Mouse (Mus musculus) heart, embryonic 10.5 days (tissue): ENCODE data around the gene Xpo4. TPM values are rescaled to one million over a fixed set of nuclear protein-coding genes. Genes with fewer than 3 reads are reported as not detected.

ENCODE experiments used
- DNase-seq: peaks from one replicate; pipeline ENCODE4 v3.0.0-alpha.2; 2017; ENCODE audit warnings: low spot score
- H3K27ac ChIP-seq: fragments of 300-500 bp; sonication (generic); 2 replicates; pipeline ENCODE4 v1.5.1; 2016; ENCODE audit warnings: mild to moderate bottlenecking
- H3K27me3 ChIP-seq: fragments of 300-500 bp; sonication (generic); 2 replicates; pipeline ENCODE4 v1.6.1; 2016; ENCODE audit warnings: mild to moderate bottlenecking; ENCODE audit not compliant: poor library complexity, insufficient read depth, severe bottlenecking
- H3K36me3 ChIP-seq: fragments of 300-500 bp; sonication (generic); 2 replicates; pipeline ENCODE4 v1.6.1; 2016; ENCODE audit warnings: mild to moderate bottlenecking, moderate library complexity
- H3K4me1 ChIP-seq: fragments of 300-500 bp; sonication (generic); 2 replicates; pipeline ENCODE4 v1.6.1; 2016; ENCODE audit warnings: mild to moderate bottlenecking
- H3K4me3 ChIP-seq: fragments of 300-500 bp; sonication (generic); 2 replicates; pipeline ENCODE4 v1.5.1; 2016; ENCODE audit warnings: mild to moderate bottlenecking, moderate library complexity
- H3K9me3 ChIP-seq: fragments of 300-500 bp; sonication (generic); 2 replicates; pipeline ENCODE4 v1.6.1; 2016; ENCODE audit warnings: mild to moderate bottlenecking, moderate library complexity
- WGBS: fragments of 180-500 bp; shearing (Covaris S2); methylation state at CpG from one replicate; pipeline ENCODE4 v1.1.7; 2016; 5-methylcytosine and 5-hydroxymethylcytosine counted together
- polyA plus RNA-seq: library from polyadenylated mRNA; unstranded; fragments of >200 nt; fragmentation: Nextera tagmentation; extraction: Ambion mirVana; gene quantifications from 2 replicates; pipeline ENCODE4 v1.2.1, GENCODE M21; 2016

Xpo4 gene
- polyA plus RNA-seq, 1 experiment from 2014 or later = 24.9 TPM

DNA sequence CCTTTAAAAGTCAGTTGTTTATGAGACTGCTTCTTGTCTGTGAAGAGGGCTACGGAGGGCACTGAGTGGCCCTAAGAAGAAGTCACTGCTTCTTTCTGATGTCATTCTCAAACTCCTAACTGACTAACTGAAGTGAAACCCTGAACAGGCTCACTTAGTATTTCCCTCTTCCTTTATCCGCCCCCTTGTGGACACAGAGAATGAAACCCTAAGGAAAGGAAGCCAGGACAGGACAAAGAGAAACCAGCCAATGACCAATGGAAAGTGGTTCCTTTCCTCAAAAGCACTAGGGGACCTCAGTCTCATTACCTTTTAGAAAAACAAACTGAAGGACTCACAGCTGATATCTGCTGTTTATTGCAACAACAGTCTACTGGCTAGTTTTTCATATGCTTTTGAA, 45.7 kb downstream of the Xpo4 start:
- 52% methylated on average over 2 of the region's 2 CpGs for WGBS
- H3K9me3 ChIP-seq = no peaks in the 10 kb centered on the region
- no peak overlapping the region for H3K4me3 ChIP-seq
- H3K27ac ChIP-seq = no peak overlapping the region
- peaks cover 28% of the 10 kb centered on the region for H3K36me3 ChIP-seq
- no peak for DNase-seq
- H3K27me3 ChIP-seq = no peaks in the 10 kb centered on the region
- H3K4me1 ChIP-seq = no peaks in the 10 kb centered on the region; the same call in 1 of the 2 replicates

DNA sequence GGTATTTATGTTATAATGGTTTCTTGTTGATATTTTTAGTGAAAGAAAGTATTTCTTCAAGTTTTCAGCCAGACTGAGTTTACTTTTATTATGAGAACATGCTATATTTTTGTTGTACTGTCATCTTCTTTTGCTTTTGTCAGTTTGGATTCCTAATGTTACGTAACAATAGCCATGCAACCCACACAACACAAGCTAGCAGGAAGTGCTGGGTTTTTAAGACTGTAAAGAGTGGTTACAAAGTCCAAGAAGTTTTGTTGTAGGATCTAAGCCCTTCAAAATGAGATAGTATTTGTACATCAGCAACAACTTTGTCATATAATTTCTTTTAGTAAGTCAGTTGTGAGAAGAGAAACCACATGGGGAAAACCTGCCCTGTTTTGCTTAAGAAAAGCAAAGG, 47.6 kb downstream of the Xpo4 start:
- Histone ChIP-seq H3K36me3 (peaks cover 10% of the 10 kb centered on the region; the same call in 1 of the 2 replicates), H3K27ac (no peak overlapping the region), H3K9me3 (no peaks in the 10 kb centered on the region), H3K27me3 (no peaks in the 10 kb centered on the region), H3K4me1 (no peaks in the 10 kb centered on the region; the same call in 1 of the 2 replicates), H3K4me3 (no peak overlapping the region)
- WGBS = 100% methylated on average over 1 of the region's 1 CpGs
- DNase-seq = no peak

DNA sequence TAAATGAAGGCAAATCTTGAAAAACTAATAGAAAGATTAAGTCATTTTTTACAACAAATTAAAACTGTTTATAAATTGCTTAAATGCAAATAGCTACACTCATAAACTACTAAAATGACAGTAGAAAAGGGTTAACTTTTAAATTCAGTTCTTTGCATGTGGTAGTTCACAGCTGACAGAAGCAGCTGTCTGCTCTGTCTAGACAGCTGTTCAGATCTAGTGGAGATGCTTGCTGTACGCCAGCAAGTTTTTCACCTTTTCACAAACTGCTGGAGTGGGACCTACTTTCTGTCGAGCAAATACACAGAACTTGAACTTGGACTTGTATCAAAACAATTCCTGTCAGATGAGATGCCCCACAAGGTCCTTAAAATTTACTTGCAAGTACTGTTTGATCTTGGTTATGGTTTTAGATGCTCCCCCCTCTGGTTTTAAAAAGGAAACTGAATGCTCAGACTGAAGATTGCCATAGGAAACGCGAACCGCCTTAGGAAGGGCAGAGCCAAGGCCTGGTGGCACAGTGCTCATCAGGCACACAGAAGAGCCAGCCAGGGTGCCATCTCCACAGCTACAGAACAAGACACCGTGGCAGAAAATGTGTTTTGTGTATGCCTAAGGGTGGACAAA, 48.8 kb downstream of the Xpo4 start:
- no peaks in the 10 kb centered on the region for H3K27me3 ChIP-seq
- no peaks in the 10 kb centered on the region for H3K9me3 ChIP-seq
- no peak overlapping the region for H3K4me3 ChIP-seq
- peaks cover 10% of the 10 kb centered on the region; the same call in 1 of the 2 replicates for H3K36me3 ChIP-seq
- DNase-seq = no peak
- H3K4me1 ChIP-seq = no peaks in the 10 kb centered on the region
- H3K27ac ChIP-seq = no peak overlapping the region
- WGBS = 88% methylated on average over 6 of the region's 6 CpGs

DNA sequence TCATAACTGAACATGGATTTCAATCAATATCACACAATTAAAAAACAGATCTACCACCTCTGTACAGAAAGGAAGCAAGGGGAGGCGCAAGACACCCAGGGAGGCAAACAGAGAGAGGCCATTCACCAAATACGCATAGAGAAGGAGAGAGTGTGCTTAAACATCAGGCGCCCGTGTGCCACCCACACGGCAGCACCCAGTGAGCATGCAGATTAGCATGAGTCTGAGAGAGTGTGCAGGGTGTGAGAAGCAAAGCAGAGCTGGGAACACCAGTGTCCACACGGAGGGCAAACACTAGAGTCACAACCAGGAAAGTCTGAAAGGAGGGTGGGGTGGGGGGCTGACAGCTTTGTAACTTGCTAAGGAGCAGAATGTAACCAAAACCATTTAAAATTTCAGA, 49.4 kb downstream of the Xpo4 start:
- no peak overlapping the region for H3K4me3 ChIP-seq
- WGBS = 89% methylated on average over 6 of the region's 6 CpGs
- H3K27me3 ChIP-seq = no peaks in the 10 kb centered on the region
- no peaks in the 10 kb centered on the region for H3K9me3 ChIP-seq
- no peaks in the 10 kb centered on the region for H3K4me1 ChIP-seq
- peaks cover 10% of the 10 kb centered on the region; the same call in 1 of the 2 replicates for H3K36me3 ChIP-seq
- no peak for DNase-seq
- H3K27ac ChIP-seq = no peak overlapping the region

DNA sequence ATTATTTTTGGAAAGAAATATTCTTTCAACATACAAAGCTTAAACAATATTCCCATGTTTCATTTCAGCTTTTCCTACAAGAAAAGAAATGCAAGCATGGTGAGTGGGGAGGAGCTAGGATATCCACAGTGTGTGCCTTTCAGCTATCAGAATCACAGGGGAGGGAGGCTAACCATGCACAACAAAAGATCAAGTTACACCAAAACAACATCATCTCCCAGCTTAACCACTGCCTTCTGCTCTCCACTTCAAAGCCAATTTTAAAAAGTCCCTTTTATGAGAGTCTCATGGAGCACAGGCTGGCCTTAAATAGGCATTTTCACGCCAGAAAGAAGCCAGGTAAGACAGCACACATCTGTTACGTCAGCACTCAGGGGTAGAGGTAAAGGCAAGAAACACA, 54.2 kb downstream of the Xpo4 start:
- Histone ChIP-seq H3K9me3 (no peaks in the 10 kb centered on the region), H3K27ac (no peak overlapping the region), H3K4me3 (no peak overlapping the region), H3K36me3 (0 out of 2 replicates have a peak, but pooled peaks cover 6% of the 10 kb centered on the region), H3K4me1 (peaks cover 14% of the 10 kb centered on the region), H3K27me3 (no peaks in the 10 kb centered on the region)
- WGBS = 69% methylated on average over 2 of the region's 2 CpGs
- DNase-seq = no peak

DNA sequence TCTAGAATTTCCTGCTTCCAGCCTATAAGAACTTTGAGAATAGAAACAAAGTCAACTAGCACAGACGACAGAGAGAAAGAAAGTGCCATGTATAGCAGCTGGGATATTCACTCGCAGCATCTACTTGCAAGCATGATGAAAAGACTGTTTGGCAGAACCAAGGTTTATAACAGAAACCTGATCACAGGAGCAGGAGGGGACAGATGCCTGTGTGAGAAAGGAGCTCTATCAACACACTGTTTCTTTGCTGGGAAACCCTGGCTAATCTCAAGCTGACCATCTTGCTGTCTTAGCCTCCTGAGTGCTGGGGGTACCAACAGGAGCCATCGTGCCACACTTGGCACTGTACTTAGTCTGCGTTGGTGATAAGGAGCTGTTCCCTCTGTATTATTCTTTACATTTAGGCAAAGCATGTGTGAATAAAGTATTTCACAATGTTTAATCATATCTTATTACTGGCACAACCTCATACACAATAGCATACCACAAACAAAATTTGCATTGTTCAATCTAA, 55.4 kb downstream of the Xpo4 start:
- H3K36me3 ChIP-seq = peaks cover 5% of the 10 kb centered on the region; the same call in 1 of the 2 replicates
- DNase-seq = no peak
- no peaks in the 10 kb centered on the region for H3K9me3 ChIP-seq
- H3K4me1 ChIP-seq = peaks cover 14% of the 10 kb centered on the region
- H3K27me3 ChIP-seq = no peaks in the 10 kb centered on the region
- no peak overlapping the region for H3K4me3 ChIP-seq
- no peak overlapping the region for H3K27ac ChIP-seq
- WGBS = 67% methylated on average over 4 of the region's 4 CpGs

DNA sequence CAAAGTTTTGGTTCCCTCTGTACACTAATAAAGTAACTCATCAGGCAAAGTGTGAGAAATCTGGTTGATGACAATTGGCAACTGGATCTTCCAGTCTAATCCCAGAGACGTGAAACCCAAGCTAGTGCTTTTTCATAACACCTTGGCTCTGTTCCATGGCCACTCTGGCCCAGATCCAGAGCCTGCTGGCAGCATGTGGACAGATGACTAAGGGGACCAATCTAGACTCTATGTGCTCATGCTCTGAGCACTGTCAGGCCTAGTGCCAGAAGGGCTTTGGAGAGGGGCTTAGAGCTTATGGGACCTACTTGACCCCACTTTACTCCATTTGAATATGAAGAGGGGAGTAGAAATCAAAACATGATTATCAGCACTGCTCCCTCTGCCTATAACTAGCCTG, 57.7 kb downstream of the Xpo4 start:
- Histone ChIP-seq H3K27ac (no peak overlapping the region), H3K27me3 (no peaks in the 10 kb centered on the region)
- no peak for DNase-seq

DNA sequence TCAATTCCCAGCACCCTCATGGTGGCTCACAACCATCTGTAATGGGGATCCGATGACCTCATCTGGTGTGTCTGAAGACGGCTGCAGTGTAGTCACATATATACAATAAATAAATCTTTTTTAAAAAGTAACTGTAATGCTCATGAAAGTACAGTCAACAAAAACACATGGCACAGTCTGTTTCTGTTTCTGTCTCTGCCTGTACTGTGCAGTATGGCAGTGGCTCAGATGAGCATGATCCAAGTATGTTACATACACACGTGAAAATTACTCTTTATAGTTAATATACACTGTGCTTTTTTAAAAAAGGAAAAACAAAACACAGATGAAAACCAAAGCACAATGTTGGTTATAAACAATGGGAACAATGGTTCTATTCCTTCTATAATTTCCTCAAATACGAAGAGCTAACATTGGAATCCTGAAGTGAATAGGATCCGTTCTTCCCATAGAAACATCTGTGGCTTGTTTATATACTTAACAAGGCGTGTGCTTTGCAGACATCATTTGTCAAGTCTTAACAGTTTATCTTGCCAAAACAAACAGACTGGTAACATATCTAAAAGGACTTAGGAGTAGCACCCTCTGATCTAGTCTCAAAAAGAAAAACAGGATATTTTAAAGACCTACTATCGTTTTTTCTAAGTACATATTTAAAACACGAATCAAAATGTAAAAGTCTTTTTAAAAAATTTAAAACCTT, 58.4 kb downstream of the Xpo4 start:
- Histone ChIP-seq H3K4me3 (no peak overlapping the region), H3K27me3 (no peaks in the 10 kb centered on the region), H3K36me3 (peaks cover 25% of the 10 kb centered on the region), H3K9me3 (no peaks in the 10 kb centered on the region), H3K4me1 (peaks cover 14% of the 10 kb centered on the region), H3K27ac (no peak overlapping the region)
- 70% methylated on average over 8 of the region's 8 CpGs for WGBS
- no peak for DNase-seq

More for the DNA sequence above, 57.7 kb downstream of the Xpo4 start:
- 24% methylated on average over 1 of the region's 1 CpGs for WGBS
- Histone ChIP-seq H3K36me3 (peaks cover 21% of the 10 kb centered on the region), H3K4me3 (no peak overlapping the region), H3K9me3 (no peaks in the 10 kb centered on the region), H3K4me1 (peaks cover 14% of the 10 kb centered on the region)

DNA sequence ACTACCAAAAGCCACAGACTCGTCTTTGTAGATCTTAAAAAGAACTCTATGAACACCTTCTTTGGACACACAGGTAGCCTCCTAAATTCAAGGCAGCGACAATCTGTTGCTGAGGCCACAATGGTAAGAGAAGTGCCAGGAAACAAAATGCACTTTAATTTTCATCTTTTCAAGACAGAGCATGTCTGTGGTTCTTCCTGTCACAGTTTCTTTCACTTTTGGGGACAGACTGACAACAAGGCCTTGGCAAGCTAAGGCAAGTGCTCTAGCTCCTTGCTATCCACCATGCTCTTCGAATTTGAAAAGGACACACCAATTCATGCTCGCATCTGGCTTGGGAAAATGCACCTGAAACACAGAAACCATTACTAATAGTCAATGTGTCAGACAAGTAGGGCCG, 72.0 kb downstream of the Xpo4 start:
- no peak overlapping the region for H3K4me3 ChIP-seq
- WGBS = 88% methylated on average over 5 of the region's 5 CpGs
- no peaks in the 10 kb centered on the region for H3K4me1 ChIP-seq
- H3K9me3 ChIP-seq = no peaks in the 10 kb centered on the region
- H3K36me3 ChIP-seq = peaks cover 84% of the 10 kb centered on the region
- no peaks in the 10 kb centered on the region for H3K27me3 ChIP-seq
- no peak overlapping the region for H3K27ac ChIP-seq
- DNase-seq = no peak

DNA sequence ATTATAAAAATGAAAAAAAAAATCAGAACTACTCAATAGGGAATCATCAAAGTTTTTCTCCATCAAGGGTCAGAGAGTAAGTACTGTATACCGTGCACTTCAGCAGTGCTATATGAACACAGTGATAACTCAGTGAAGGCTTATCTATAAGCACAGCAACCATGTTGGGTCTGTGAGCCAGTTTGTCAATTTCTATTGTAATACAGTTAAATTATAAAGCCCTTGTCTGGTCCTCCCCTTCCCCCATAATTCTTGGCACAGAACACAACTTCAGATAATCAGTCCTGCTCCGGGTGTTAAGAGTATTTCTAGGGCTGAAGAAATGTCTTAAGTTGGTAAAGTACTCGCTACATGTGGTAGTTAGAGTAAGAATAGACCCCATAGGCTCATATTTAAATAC, 73.4 kb downstream of the Xpo4 start:
- DNase-seq = no peak
- no peaks in the 10 kb centered on the region for H3K27me3 ChIP-seq
- peaks cover 87% of the 10 kb centered on the region for H3K36me3 ChIP-seq
- H3K4me3 ChIP-seq = no peak overlapping the region
- no peaks in the 10 kb centered on the region for H3K4me1 ChIP-seq
- WGBS = 89% methylated on average over 3 of the region's 3 CpGs
- no peaks in the 10 kb centered on the region for H3K9me3 ChIP-seq
- H3K27ac ChIP-seq = no peak overlapping the region

DNA sequence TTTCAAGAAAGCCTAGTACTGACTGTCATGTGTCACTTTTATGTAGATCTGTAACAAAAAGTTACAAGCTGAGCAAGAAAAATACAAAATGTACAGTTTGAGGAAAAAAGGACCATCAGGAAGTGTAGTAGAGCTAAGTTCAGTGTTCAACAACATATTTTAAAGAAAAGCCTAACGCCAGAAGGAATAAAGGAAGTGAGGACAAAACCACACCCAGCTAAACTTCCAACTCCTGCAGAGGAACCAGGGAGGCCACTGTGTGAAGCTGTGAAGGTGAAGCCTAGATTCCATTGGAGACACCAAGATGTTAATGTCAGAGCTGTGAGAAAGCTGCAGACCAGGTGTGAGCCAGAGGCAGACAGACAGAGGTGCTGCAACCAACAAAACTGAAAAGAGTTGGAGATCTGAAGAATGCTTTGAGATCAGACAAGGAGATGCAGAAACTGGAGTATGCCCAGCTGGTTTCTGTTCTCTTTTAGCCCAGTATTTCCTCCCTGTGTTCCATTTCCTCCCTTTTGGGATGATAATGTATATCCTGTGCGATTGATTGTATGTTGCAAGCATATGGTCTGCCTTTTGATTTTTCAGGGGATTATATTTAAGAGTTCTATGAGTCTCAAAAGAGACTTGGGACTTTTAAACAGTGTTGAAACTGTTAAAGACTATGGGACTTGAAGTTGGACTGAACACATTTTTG, 88.7 kb downstream of the Xpo4 start:
- Histone ChIP-seq H3K4me1 (no peaks in the 10 kb centered on the region), H3K27ac (no peak overlapping the region), H3K36me3 (peaks cover 29% of the 10 kb centered on the region), H3K9me3 (no peaks in the 10 kb centered on the region), H3K4me3 (no peak overlapping the region), H3K27me3 (no peaks in the 10 kb centered on the region)
- DNase-seq = no peak
- WGBS = 91% methylated on average over 2 of the region's 2 CpGs

DNA sequence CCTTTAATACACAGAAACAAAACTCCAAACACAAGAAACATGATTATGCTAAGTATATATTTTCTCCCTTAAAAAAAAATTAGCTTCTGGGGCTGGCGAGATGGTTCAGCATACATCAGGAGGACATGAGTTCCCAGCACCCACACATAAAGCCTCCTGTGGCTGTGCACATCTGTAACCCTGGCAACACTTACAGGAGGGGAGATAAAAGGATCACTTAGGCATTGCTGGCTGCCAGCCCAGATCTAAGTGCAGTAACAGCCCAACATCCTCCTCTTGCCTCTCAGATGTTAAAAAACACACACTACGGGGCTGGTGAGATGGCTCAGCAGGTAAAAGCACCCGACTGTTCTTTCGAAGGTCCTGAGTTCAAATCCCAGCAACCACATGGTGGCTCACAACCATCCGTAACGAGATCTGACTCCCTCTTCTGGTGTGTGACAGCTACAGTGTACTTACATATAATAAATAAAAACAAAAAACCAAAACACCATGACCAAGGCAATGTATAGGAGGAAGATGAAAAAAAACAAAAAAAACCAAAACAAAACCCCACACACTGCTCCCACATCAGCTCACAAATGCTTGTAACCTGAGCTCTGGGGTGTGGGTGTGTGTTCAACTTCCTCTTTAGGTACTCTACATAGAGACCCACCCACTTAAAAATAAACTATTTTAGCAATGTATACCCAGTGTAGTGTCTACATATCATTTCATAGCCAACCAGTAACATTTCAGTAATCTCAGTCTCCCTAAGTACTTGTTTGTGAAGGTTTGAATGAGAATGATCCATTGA, 90.2 kb downstream of the Xpo4 start:
- no peak for DNase-seq
- WGBS = 79% methylated on average over 6 of the region's 6 CpGs
- Histone ChIP-seq H3K36me3 (peaks cover 24% of the 10 kb centered on the region), H3K27me3 (no peaks in the 10 kb centered on the region), H3K9me3 (no peaks in the 10 kb centered on the region), H3K27ac (no peak overlapping the region), H3K4me3 (no peak overlapping the region), H3K4me1 (peaks cover 4% of the 10 kb centered on the region; the same call in 1 of the 2 replicates)
